Mouse (Mus musculus): Measurements from ENCODE around the gene Hcn2.

GRCm38 (mm10) chr10:79721089-79721488 is 4.7 kb downstream of the Hcn2 start:
- no peak for TF ChIP-seq CTCF (IDR thresholded peaks at IDR 0.05; ENCODE audit: low read depth, low read length)
- TF ChIP-seq POLR2A (IDR thresholded peaks at IDR 0.05; ENCODE audit: extremely low read depth, insufficient read depth, low read length), result no peak

All from liver, adult 2 months (tissue).